Mouse (Mus musculus): ENCODE data around the gene Cnnm1. TPM values are rescaled to one million over a fixed set of nuclear protein-coding genes. Genes with fewer than 3 reads are reported as not detected.

The Cnnm1 gene
- polyA plus RNA-seq, 1 experiment from 2014 or later: 3.6 TPM

GRCm38 (mm10) chr19:43465601-43466255, 25.5 kb downstream of the Cnnm1 start:
- Histone ChIP-seq H3K27ac (no peak overlapping the region), H3K9ac (no peak overlapping the region), H3K4me1 (peaks cover 3% of the 10 kb centered on the region; the same call in 1 of the 2 replicates), H3K9me3 (no peaks in the 10 kb centered on the region), H3K36me3 (0 out of 2 replicates have a peak, but pooled peaks cover 5% of the 10 kb centered on the region), H3K4me3 (no peak overlapping the region), H3K4me2 (no peak overlapping the region), H3K27me3 (no peaks in the 10 kb centered on the region)
- no peak for ATAC-seq (ENCODE audit: insufficient number of reproducible peaks, insufficient read depth, low FRiP score, low TSS enrichment, low read depth)
- WGBS: 91% methylated on average over 14 of the region's 14 CpGs

- H3K36me3 ChIP-seq: 0 out of 2 replicates have a peak, but pooled peaks cover 5% of the 10 kb centered on the region
- H3K9me3 ChIP-seq: no peaks in the 10 kb centered on the region
- no peak overlapping the region for H3K4me3 ChIP-seq
- WGBS: 78% methylated on average over 12 of the region's 12 CpGs
- no peak overlapping the region for H3K27ac ChIP-seq
- H3K27me3 ChIP-seq: no peaks in the 10 kb centered on the region
- no peak overlapping the region for H3K4me2 ChIP-seq
- no peak overlapping the region for H3K9ac ChIP-seq
- peaks cover 3% of the 10 kb centered on the region; the same call in 1 of the 2 replicates for H3K4me1 ChIP-seq
- no peak for ATAC-seq (ENCODE audit: insufficient number of reproducible peaks, insufficient read depth, low FRiP score, low TSS enrichment, low read depth)
Observed at GRCm38 (mm10) chr19:43467927-43468685, 27.9 kb downstream of the Cnnm1 start.

GRCm38 (mm10) chr19:43469333-43469732, 29.1 kb downstream of the Cnnm1 start:
- 0 out of 2 replicates have a peak, but pooled peaks cover 5% of the 10 kb centered on the region for H3K36me3 ChIP-seq
- H3K27me3 ChIP-seq: no peaks in the 10 kb centered on the region
- no peak overlapping the region for H3K4me3 ChIP-seq
- no peaks in the 10 kb centered on the region for H3K9me3 ChIP-seq
- H3K4me1 ChIP-seq: peaks cover 3% of the 10 kb centered on the region; the same call in 1 of the 2 replicates
- no peak overlapping the region for H3K27ac ChIP-seq
- no peak overlapping the region for H3K9ac ChIP-seq
- WGBS: 48% methylated on average over 7 of the region's 7 CpGs
- H3K4me2 ChIP-seq: no peak overlapping the region
- no peak for ATAC-seq (ENCODE audit: insufficient number of reproducible peaks, insufficient read depth, low FRiP score, low TSS enrichment, low read depth)

GRCm38 (mm10) chr19:43472331-43472730, 32.1 kb downstream of the Cnnm1 start:
- H3K27me3 ChIP-seq: no peaks in the 10 kb centered on the region
- H3K27ac ChIP-seq: no peak overlapping the region
- H3K36me3 ChIP-seq: 0 out of 2 replicates have a peak, but pooled peaks cover 5% of the 10 kb centered on the region
- WGBS: 68% methylated on average over 8 of the region's 8 CpGs
- no peaks in the 10 kb centered on the region for H3K9me3 ChIP-seq
- ATAC-seq (ENCODE audit: insufficient number of reproducible peaks, insufficient read depth, low FRiP score, low TSS enrichment, low read depth): no peak
- H3K9ac ChIP-seq: no peak overlapping the region
- peaks cover 16% of the 10 kb centered on the region for H3K4me1 ChIP-seq
- no peak overlapping the region for H3K4me2 ChIP-seq
- no peak overlapping the region for H3K4me3 ChIP-seq

GRCm38 (mm10) chr19:43472781-43473180, 32.5 kb downstream of the Cnnm1 start:
- 0 out of 2 replicates have a peak, but pooled peaks cover 5% of the 10 kb centered on the region for H3K36me3 ChIP-seq
- H3K27ac ChIP-seq: no peak overlapping the region
- H3K27me3 ChIP-seq: no peaks in the 10 kb centered on the region
- no peak for ATAC-seq (ENCODE audit: insufficient number of reproducible peaks, insufficient read depth, low FRiP score, low TSS enrichment, low read depth)
- no peak overlapping the region for H3K4me2 ChIP-seq
- no peak overlapping the region for H3K4me3 ChIP-seq
- H3K9me3 ChIP-seq: no peaks in the 10 kb centered on the region
- H3K4me1 ChIP-seq: peaks cover 21% of the 10 kb centered on the region
- WGBS: 88% methylated on average over 7 of the region's 7 CpGs
- no peak overlapping the region for H3K9ac ChIP-seq

GRCm38 (mm10) chr19:43475642-43476041, 35.4 kb downstream of the Cnnm1 start:
- ATAC-seq (ENCODE audit: insufficient number of reproducible peaks, insufficient read depth, low FRiP score, low TSS enrichment, low read depth): no peak
- Histone ChIP-seq H3K4me1 (peaks cover 40% of the 10 kb centered on the region), H3K27me3 (no peaks in the 10 kb centered on the region), H3K9me3 (no peaks in the 10 kb centered on the region), H3K9ac (no peak overlapping the region), H3K4me2 (no peak overlapping the region), H3K4me3 (no peak overlapping the region), H3K27ac (no peak overlapping the region), H3K36me3 (no peaks in the 10 kb centered on the region)
- WGBS: 41% methylated on average over 2 of the region's 2 CpGs

GRCm38 (mm10) chr19:43476063-43476462, 35.8 kb downstream of the Cnnm1 start:
- ATAC-seq (ENCODE audit: insufficient number of reproducible peaks, insufficient read depth, low FRiP score, low TSS enrichment, low read depth): no peak
- WGBS: 76% methylated on average over 7 of the region's 7 CpGs
- H3K4me3 ChIP-seq: no peak overlapping the region
- no peaks in the 10 kb centered on the region for H3K9me3 ChIP-seq
- no peak overlapping the region for H3K27ac ChIP-seq
- no peaks in the 10 kb centered on the region for H3K27me3 ChIP-seq
- H3K9ac ChIP-seq: no peak overlapping the region
- no peak overlapping the region for H3K4me2 ChIP-seq
- peaks cover 43% of the 10 kb centered on the region for H3K4me1 ChIP-seq
- no peaks in the 10 kb centered on the region for H3K36me3 ChIP-seq

- no peak for ATAC-seq (ENCODE audit: insufficient number of reproducible peaks, insufficient read depth, low FRiP score, low TSS enrichment, low read depth)
- 32% methylated on average over 5 of the region's 5 CpGs for WGBS
- Histone ChIP-seq H3K4me1 (peaks cover 48% of the 10 kb centered on the region), H3K9ac (no peak overlapping the region), H3K4me2 (no peak overlapping the region), H3K27ac (peak overlapping the region; percentile 68; the same call in 1 of the 2 replicates), H3K4me3 (no peak overlapping the region), H3K9me3 (no peaks in the 10 kb centered on the region), H3K27me3 (no peaks in the 10 kb centered on the region), H3K36me3 (no peaks in the 10 kb centered on the region)
Observed at GRCm38 (mm10) chr19:43477436-43477835, 37.2 kb downstream of the Cnnm1 start.

- no peak for ATAC-seq (ENCODE audit: insufficient number of reproducible peaks, insufficient read depth, low FRiP score, low TSS enrichment, low read depth)
- peaks cover 48% of the 10 kb centered on the region for H3K4me1 ChIP-seq
- 18% methylated on average over 5 of the region's 5 CpGs for WGBS
- no peak overlapping the region for H3K4me3 ChIP-seq
- H3K36me3 ChIP-seq: no peaks in the 10 kb centered on the region
- no peaks in the 10 kb centered on the region for H3K9me3 ChIP-seq
- H3K4me2 ChIP-seq: 0 out of 2 replicates have a peak overlapping the region, but pooled peaks have one; percentile 9
- no peaks in the 10 kb centered on the region for H3K27me3 ChIP-seq
- peak overlapping the region; percentile 87 for H3K27ac ChIP-seq
- H3K9ac ChIP-seq: no peak overlapping the region
Observed at GRCm38 (mm10) chr19:43478891-43479290, 38.7 kb downstream of the Cnnm1 start.

GRCm38 (mm10) chr19:43479431-43479830, 39.2 kb downstream of the Cnnm1 start:
- Histone ChIP-seq H3K27me3 (no peaks in the 10 kb centered on the region), H3K9me3 (no peaks in the 10 kb centered on the region), H3K36me3 (no peaks in the 10 kb centered on the region), H3K27ac (peak overlapping the region; percentile 87), H3K9ac (no peak overlapping the region), H3K4me3 (no peak overlapping the region), H3K4me1 (peaks cover 48% of the 10 kb centered on the region), H3K4me2 (0 out of 2 replicates have a peak overlapping the region, but pooled peaks have one; percentile 9)
- WGBS: 28% methylated on average over 5 of the region's 5 CpGs
- no peak for ATAC-seq (ENCODE audit: insufficient number of reproducible peaks, insufficient read depth, low FRiP score, low TSS enrichment, low read depth)

GRCm38 (mm10) chr19:43480512-43480911, 40.3 kb downstream of the Cnnm1 start:
- ATAC-seq (ENCODE audit: insufficient number of reproducible peaks, insufficient read depth, low FRiP score, low TSS enrichment, low read depth): no peak
- Histone ChIP-seq H3K36me3 (no peaks in the 10 kb centered on the region), H3K27me3 (no peaks in the 10 kb centered on the region), H3K9me3 (no peaks in the 10 kb centered on the region), H3K4me2 (0 out of 2 replicates have a peak overlapping the region, but pooled peaks have one; percentile 30), H3K4me1 (peaks cover 49% of the 10 kb centered on the region), H3K4me3 (no peak overlapping the region), H3K27ac (peak overlapping the region; percentile 87), H3K9ac (no peak overlapping the region)
- WGBS: 32% methylated on average over 9 of the region's 9 CpGs

All from embryonic facial prominence, embryonic 13.5 days (tissue).